17 mouse cellular contexts compared by ENCODE assay signal in genomic region chr7:121699218-121699617, GRCm38 (mm10). TPM values are rescaled to one million over a fixed set of nuclear protein-coding genes. Genes with fewer than 3 reads are reported as not detected.
"Had no signal": no experiment of that assay in that cellular context is flagged by ENCODE, and none has a peak within 500 bp of the region (broad histone marks: within the 10 kb centered on the region; RNA-seq: fewer than 3 reads in every experiment).

No protein-coding gene starts in this region.

- ATAC-seq: midbrain, embryonic 13.5 days; midbrain, embryonic 16.5 days had no signal

- DNase-seq: kidney, adult 11 months; kidney, adult 8-10 months; kidney, postnatal 10 days; kidney, postnatal 36 days; liver, embryonic 13.5 days; lung, adult 2 months; lung, postnatal 14 days; lung, postnatal 4 days; retina, postnatal 1 day; spleen, adult 18-20 months; thymus, adult 2 months; thymus, postnatal 14 days; thymus, postnatal 4 days had no signal

RNA-seq across cellular contexts. Expression of gene Scnn1g, which starts 35.1 kb away (rescaled TPM):
- total RNA-seq: liver, adult 2 months; neutrophil, adult 5-6 weeks had no signal
